Mouse (Mus musculus) stomach, postnatal 0 days (tissue): ENCODE measurements around the gene Unc13a. TPM values are rescaled to one million over a fixed set of nuclear protein-coding genes. Genes with fewer than 3 reads are reported as not detected.

Experiments
- ATAC-seq: fragments of 200-750 bp; cut with Nextera tagmentation; 2 replicates; pipeline ENCODE4 v1.8.0; 2017; ENCODE audit not compliant: low FRiP score, low TSS enrichment
- DNase-seq: peaks from one replicate; pipeline ENCODE4 v3.0.0-alpha.2; 2016; ENCODE audit warnings: low spot score
- H3K27ac ChIP-seq: fragments of 300-500 bp; sonication (generic); replicated peaks from 2 replicates; pipeline ENCODE4 v1.5.1; 2014; ENCODE audit warnings: mild to moderate bottlenecking, control low read depth
- H3K27me3 ChIP-seq: fragments of 300-500 bp; sonication (generic); 2 replicates; pipeline ENCODE4 v1.6.1; 2014; ENCODE audit warnings: low read length; ENCODE audit not compliant: control insufficient read depth, insufficient read depth
- H3K36me3 ChIP-seq: fragments of 300-500 bp; sonication (generic); 2 replicates; pipeline ENCODE4 v1.6.1; 2014; ENCODE audit warnings: low read length, mixed read lengths; ENCODE audit not compliant: control insufficient read depth, insufficient read depth
- H3K4me1 ChIP-seq: fragments of 300-500 bp; sonication (generic); replicated peaks from 2 replicates; pipeline ENCODE4 v1.6.1; 2014; ENCODE audit warnings: antibody characterized with exemption; ENCODE audit not compliant: control insufficient read depth, insufficient read depth
- H3K4me2 ChIP-seq: fragments of 300-500 bp; sonication (generic); replicated peaks from 2 replicates; pipeline ENCODE4 v1.6.1; 2014; ENCODE audit warnings: low read depth, mild to moderate bottlenecking, control low read depth, moderate library complexity
- H3K4me3 ChIP-seq: fragments of 300-500 bp; sonication (generic); 2 replicates; pipeline ENCODE4 v1.5.1; 2014; ENCODE audit warnings: low read depth, low read length, control low read depth
- H3K9ac ChIP-seq: fragments of 300-500 bp; sonication (generic); 2 replicates; pipeline ENCODE4 v1.6.1; 2014; ENCODE audit warnings: mild to moderate bottlenecking, low read length, control low read depth, mixed read lengths
- H3K9me3 ChIP-seq: fragments of 300-500 bp; sonication (generic); 2 replicates; pipeline ENCODE4 v1.6.1; 2016; ENCODE audit warnings: low read length; ENCODE audit not compliant: control insufficient read depth
- CTCF ChIP-seq: IDR thresholded peaks from 2 replicates; pipeline ENCODE4 v1.5.1; 2016; ENCODE audit warnings: antibody characterized with exemption, low read depth, mild to moderate bottlenecking, moderate library complexity
- EP300 ChIP-seq: optimal IDR thresholded peaks from 2 replicates; pipeline ENCODE3; 2016; ENCODE audit warnings: antibody characterized with exemption
- whole genome bisulfite sequencing: fragments of 180-500 bp; shearing (Covaris S2); extraction: QIAGEN DNeasy Blood & Tissue Kit; methylation state at CpG from one replicate; pipeline ENCODE4 v1.1.7; 2014; 5-methylcytosine and 5-hydroxymethylcytosine counted together
- polyA plus RNA-seq: library from polyadenylated mRNA; unstranded; fragments of >200 nt; fragmentation: Nextera tagmentation; extraction: Ambion mirVana; gene quantifications from 2 replicates; pipeline ENCODE4 v1.2.1, GENCODE M21; 2015

The Unc13a gene
- polyA plus RNA-seq, 1 experiment from 2014 or later: 0.46 TPM

DNA sequence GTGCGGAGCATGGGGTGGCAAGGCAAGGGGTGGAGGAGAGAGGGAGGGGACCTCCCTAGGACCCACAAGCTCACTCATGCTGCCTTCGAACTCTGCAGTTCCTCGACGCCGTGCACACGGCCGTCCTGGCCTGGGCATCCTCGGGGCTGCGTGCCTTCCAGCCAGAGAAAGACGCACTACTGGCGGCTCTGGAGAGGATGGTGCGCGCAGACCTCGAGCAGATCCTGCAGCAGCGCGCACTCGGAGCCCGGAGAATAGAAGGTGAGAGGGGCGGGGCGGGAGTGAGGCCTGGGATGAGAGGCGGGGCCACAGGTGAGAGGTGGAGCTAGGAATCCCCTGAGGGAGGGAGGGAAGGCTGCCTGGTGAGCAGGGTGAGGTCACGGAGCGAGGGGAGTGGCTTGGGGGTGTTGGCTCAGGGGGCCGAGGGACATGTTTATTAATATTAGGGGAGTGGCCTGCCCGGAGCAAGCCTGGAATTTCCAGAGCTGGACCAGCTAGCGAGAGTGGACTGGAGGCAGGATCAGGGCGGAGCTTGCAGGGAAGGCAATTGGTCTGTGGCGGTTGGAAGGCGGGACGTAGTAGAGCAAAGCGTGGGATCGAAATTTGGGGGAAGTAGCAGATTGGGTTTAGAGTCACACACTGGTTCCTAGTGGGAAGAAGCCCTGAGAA, 68.8 kb downstream of the Unc13a start:
- H3K9me3 ChIP-seq: no peaks in the 10 kb centered on the region
- DNase-seq (peak; percentile 95), ATAC-seq (peak; percentile 93)
- TF ChIP-seq EP300: no peak
- no peak for TF ChIP-seq CTCF
- no peaks in the 10 kb centered on the region for H3K36me3 ChIP-seq
- H3K4me2 ChIP-seq: peak overlapping the region; percentile 54
- H3K4me3 ChIP-seq: peak overlapping the region; percentile 30
- H3K4me1 ChIP-seq: peaks cover 3% of the 10 kb centered on the region; the same call in 1 of the 2 replicates
- H3K27ac ChIP-seq: no peak overlapping the region
- peak overlapping the region; percentile 18; the same call in 1 of the 2 replicates for H3K9ac ChIP-seq
- 2% methylated on average over 31 of the region's 32 CpGs for WGBS
- peaks cover 3% of the 10 kb centered on the region; the same call in 1 of the 2 replicates for H3K27me3 ChIP-seq

DNA sequence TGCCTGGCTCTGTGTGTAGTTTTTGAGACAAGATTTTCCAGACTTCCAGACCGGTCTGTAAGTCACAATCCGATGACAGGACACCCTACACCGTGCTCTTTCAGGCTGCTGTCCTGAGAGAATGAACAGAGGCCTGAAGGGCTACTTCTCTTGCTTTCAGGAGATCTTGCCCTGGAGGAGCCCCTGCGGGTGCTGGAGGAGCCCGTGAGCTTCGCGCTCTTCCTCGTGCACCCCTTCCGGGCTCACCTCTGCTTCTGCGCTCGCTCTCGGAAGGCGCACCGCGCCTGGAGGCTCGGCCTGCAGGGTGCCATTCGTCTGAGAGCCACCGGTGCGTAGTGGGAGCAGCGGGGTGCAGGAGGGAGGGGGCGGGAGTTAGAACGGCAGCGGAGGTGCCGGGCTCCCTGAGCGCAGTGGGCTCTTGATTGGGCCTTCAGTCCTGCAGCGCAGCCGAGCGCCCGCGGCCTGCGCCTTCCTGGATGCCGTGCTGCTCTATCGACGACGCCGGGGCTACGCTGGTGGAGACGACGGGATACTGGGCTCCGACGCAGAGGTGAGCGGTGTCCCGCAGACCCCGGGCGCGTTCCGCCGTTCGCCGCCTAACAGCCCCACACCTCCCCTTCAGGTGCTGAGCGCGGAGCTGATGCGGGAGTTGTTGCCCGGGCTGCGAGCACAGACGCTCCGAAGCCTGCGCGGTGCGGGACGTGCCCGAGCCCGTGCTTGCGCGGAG, 69.5 kb downstream of the Unc13a start:
- Histone ChIP-seq H3K4me2 (peak overlapping the region; percentile 54), H3K4me3 (peak overlapping the region; percentile 30), H3K36me3 (no peaks in the 10 kb centered on the region), H3K9me3 (no peaks in the 10 kb centered on the region), H3K9ac (peak overlapping the region; percentile 18), H3K4me1 (peaks cover 3% of the 10 kb centered on the region; the same call in 1 of the 2 replicates), H3K27me3 (peaks cover 3% of the 10 kb centered on the region; the same call in 1 of the 2 replicates), H3K27ac (no peak overlapping the region)
- WGBS: 7% methylated on average over 45 of the region's 65 CpGs
- DNase-seq: peak; percentile 32
- TF ChIP-seq CTCF (no peak), EP300 (no peak)
- ATAC-seq: 0 out of 2 replicates have a peak, but pooled peaks have one; percentile 0

GRCm38 (mm10) chr8:71598841-71599240, 72.7 kb downstream of the Unc13a start:
- ATAC-seq (no peak), DNase-seq (no peak)
- H3K27me3 ChIP-seq: peaks cover 3% of the 10 kb centered on the region; the same call in 1 of the 2 replicates
- H3K9me3 ChIP-seq: no peaks in the 10 kb centered on the region
- H3K27ac ChIP-seq: no peak overlapping the region
- no peak overlapping the region for H3K9ac ChIP-seq
- no peak overlapping the region for H3K4me3 ChIP-seq
- no peaks in the 10 kb centered on the region for H3K36me3 ChIP-seq
- H3K4me2 ChIP-seq: no peak overlapping the region
- TF ChIP-seq EP300 (no peak), CTCF (no peak)
- WGBS: 91% methylated on average over 5 of the region's 5 CpGs
- peaks cover 3% of the 10 kb centered on the region; the same call in 1 of the 2 replicates for H3K4me1 ChIP-seq

DNA sequence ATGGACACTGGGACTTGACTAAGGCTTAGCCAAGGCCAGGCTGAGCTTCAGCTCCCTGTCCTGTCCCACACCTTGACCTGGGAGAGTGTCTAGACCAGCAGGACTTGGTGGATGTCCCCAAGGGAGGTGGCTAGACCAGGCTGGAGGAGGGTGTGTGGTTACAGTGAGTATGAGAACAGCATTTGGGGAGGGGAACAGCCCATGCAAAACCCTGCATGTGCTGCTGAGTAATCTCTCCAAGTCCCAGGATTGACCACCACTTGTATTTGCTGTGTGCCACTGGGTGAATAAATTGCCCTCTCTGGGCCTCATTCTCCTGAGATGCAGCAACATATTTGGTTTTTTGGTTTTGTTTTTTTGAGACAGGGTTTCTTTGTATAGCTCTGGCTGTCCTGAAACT, 73.2 kb downstream of the Unc13a start:
- H3K9ac ChIP-seq: no peak overlapping the region
- no peaks in the 10 kb centered on the region for H3K36me3 ChIP-seq
- no peak overlapping the region for H3K27ac ChIP-seq
- H3K4me1 ChIP-seq: peaks cover 3% of the 10 kb centered on the region; the same call in 1 of the 2 replicates
- no peak overlapping the region for H3K4me3 ChIP-seq
- peaks cover 3% of the 10 kb centered on the region; the same call in 1 of the 2 replicates for H3K27me3 ChIP-seq
- H3K4me2 ChIP-seq: no peak overlapping the region
- TF ChIP-seq CTCF (no peak), EP300 (no peak)
- DNase-seq (no peak), ATAC-seq (no peak)
- H3K9me3 ChIP-seq: no peaks in the 10 kb centered on the region

DNA sequence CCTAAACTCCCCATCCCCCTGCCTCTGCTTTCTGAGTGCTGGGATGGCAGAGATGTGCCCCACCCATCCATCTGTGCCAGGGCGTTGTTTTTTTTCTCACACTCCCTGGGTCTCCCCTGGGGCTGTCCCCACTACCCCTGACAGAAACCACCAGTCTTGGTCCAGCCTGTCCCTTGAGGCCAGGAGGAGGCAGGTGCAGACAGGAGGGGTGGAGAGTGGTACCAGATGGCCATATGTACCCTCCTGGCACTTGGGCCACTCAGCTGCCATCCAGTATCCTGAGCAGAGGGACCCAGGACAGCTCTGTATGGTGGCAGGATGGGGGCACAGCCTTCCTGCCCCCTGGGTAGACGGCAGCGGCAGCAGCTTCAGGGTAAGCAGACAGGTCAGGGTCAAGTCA, 74.1 kb downstream of the Unc13a start, which contains the start of gene Fam129c:
Gene Fam129c, plus strand, starts transcription at position 198 of the 400 bp plus-strand sequence.
- 74% methylated on average over 3 of the region's 3 CpGs for WGBS
- TF ChIP-seq EP300 (no peak), CTCF (no peak)

GRCm38 (mm10) chr8:71596798-71597197, 74.8 kb downstream of the Unc13a start:
- no peak for DNase-seq
- WGBS: 63% methylated on average over 4 of the region's 4 CpGs
- Histone ChIP-seq H3K4me1 (peaks cover 3% of the 10 kb centered on the region), H3K27ac (no peak overlapping the region), H3K9me3 (no peaks in the 10 kb centered on the region), H3K4me3 (no peak overlapping the region), H3K4me2 (no peak overlapping the region), H3K36me3 (no peaks in the 10 kb centered on the region), H3K9ac (no peak overlapping the region), H3K27me3 (no peaks in the 10 kb centered on the region; the same call in 1 of the 2 replicates)
- ATAC-seq: no peak
- no peak for TF ChIP-seq EP300
- TF ChIP-seq CTCF: no peak

More for the DNA sequence above, 74.1 kb downstream of the Unc13a start, which contains the start of gene Fam129c:
- Histone ChIP-seq H3K36me3 (no peaks in the 10 kb centered on the region), H3K9ac (no peak within 1 kb of the TSS), H3K4me2 (no peak within 1 kb of the TSS), H3K27me3 (peaks cover 3% of the 10 kb centered on the region; the same call in 1 of the 2 replicates), H3K9me3 (no peaks in the 10 kb centered on the region), H3K4me3 (no peak within 1 kb of the TSS), H3K4me1 (peaks cover 4% of the 10 kb centered on the region), H3K27ac (no peak within 1 kb of the TSS)
- ATAC-seq (no peak), DNase-seq (no peak)
